Mouse (Mus musculus) heart, embryonic 12.5 days (tissue): ENCODE measurements at regions not wholly inside any gene's neighbourhood (a gene's known extent, or its start where the extent isn't known, plus 50 kb on each side); places are given as distances from the start of the nearest gene placed in this dataset.

ENCODE experiments used
- ATAC-seq: fragments of 200-750 bp; cut with Nextera tagmentation; 2 replicates; pipeline ENCODE4 v1.8.0; 2017; ENCODE audit warnings: moderate TSS enrichment, moderate library complexity; ENCODE audit not compliant: insufficient number of reproducible peaks, low FRiP score
- H3K27ac ChIP-seq: fragments of 300-500 bp; sonication (generic); 2 replicates; pipeline ENCODE4 v1.5.1; 2016; ENCODE audit warnings: mild to moderate bottlenecking, moderate library complexity; ENCODE audit not compliant: poor library complexity, severe bottlenecking
- H3K27me3 ChIP-seq: fragments of 300-500 bp; sonication (generic); replicated peaks from 2 replicates; pipeline ENCODE4 v1.6.1; 2016; ENCODE audit warnings: mild to moderate bottlenecking, moderate library complexity
- H3K36me3 ChIP-seq: fragments of 300-500 bp; sonication (generic); 2 replicates; pipeline ENCODE4 v1.6.1; 2016; ENCODE audit warnings: mild to moderate bottlenecking, moderate library complexity
- H3K4me1 ChIP-seq: fragments of 300-500 bp; sonication (generic); replicated peaks from 2 replicates; pipeline ENCODE4 v1.6.1; 2016; ENCODE audit warnings: mild to moderate bottlenecking
- H3K4me2 ChIP-seq: fragments of 300-500 bp; sonication (generic); 2 replicates; pipeline ENCODE4 v1.6.1; 2016; ENCODE audit warnings: mild to moderate bottlenecking, moderate library complexity
- H3K4me3 ChIP-seq: fragments of 300-500 bp; sonication (generic); 2 replicates; pipeline ENCODE4 v1.5.1; 2016; ENCODE audit warnings: mild to moderate bottlenecking
- H3K9ac ChIP-seq: fragments of 300-500 bp; sonication (generic); 2 replicates; pipeline ENCODE4 v1.6.1; 2016; ENCODE audit warnings: mild to moderate bottlenecking, moderate library complexity
- H3K9me3 ChIP-seq: fragments of 300-500 bp; sonication (generic); replicated peaks from 2 replicates; pipeline ENCODE4 v1.6.1; 2016; ENCODE audit warnings: mild to moderate bottlenecking, moderate library complexity
- WGBS: fragments of 180-500 bp; shearing (Covaris S2); methylation state at CpG from one replicate; pipeline ENCODE4 v1.1.7; 2016; 5-methylcytosine and 5-hydroxymethylcytosine counted together

DNA sequence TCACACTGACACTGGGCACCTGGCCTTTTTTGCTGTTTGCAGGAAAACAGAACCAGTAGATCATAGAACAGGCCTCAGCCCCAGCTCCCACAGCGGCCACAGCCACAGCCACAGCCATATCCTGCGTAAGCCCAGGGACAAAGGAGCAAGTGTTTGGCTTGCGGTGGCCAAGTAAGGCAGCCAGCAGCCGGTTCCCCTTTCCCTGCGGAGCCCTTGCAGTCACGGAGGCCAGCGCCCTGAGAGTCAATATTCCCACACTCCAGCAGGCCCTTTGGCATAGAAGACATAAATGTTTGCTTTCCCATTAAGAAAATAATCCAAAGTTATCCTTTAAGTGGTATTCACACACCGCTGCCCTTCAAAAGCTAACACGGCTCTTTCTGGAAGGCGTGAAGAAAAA is 62.1 kb downstream of the Sik1 start:
- no peak overlapping the region for H3K4me2 ChIP-seq
- no peaks in the 10 kb centered on the region for H3K9me3 ChIP-seq
- peaks cover 46% of the 10 kb centered on the region for H3K4me1 ChIP-seq
- H3K27me3 ChIP-seq: peaks cover 15% of the 10 kb centered on the region; the same call in 1 of the 2 replicates
- ATAC-seq: no peak
- H3K9ac ChIP-seq: no peak overlapping the region
- no peak overlapping the region for H3K27ac ChIP-seq
- H3K36me3 ChIP-seq: no peaks in the 10 kb centered on the region
- H3K4me3 ChIP-seq: no peak overlapping the region
- 63% methylated on average over 10 of the region's 10 CpGs for WGBS

DNA sequence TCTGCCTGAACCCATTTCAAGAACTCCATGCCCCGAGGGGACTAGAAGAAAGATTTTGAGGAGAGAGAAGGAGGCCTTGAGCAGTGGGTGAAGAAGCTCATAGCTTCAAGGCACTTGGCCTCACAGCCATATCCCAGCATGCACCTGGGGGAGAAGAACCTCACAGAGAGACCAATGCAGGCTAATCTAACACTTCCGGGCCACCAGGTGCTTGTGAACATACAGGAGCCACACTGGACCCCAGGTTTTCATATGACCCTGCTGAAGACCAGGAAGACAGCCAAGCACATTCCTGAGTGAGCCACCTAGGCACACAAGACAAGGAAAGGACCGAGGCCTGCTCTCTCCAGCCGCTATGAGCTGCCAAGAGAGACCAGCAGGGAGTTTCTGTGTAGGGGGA is 61.6 kb downstream of the Sik1 start:
- ATAC-seq: no peak
- WGBS: 61% methylated on average over 4 of the region's 4 CpGs
- Histone ChIP-seq H3K27me3 (peaks cover 15% of the 10 kb centered on the region; the same call in 1 of the 2 replicates), H3K36me3 (no peaks in the 10 kb centered on the region), H3K4me2 (no peak overlapping the region), H3K4me1 (peaks cover 46% of the 10 kb centered on the region), H3K27ac (no peak overlapping the region), H3K9me3 (no peaks in the 10 kb centered on the region), H3K9ac (no peak overlapping the region), H3K4me3 (no peak overlapping the region)
